Mouse (Mus musculus): ENCODE data around the gene Chaf1a.
A peak's percentile ranks its signal among the peaks of the same experiment; 100 is the strongest.

Gene Chaf1a

DNA sequence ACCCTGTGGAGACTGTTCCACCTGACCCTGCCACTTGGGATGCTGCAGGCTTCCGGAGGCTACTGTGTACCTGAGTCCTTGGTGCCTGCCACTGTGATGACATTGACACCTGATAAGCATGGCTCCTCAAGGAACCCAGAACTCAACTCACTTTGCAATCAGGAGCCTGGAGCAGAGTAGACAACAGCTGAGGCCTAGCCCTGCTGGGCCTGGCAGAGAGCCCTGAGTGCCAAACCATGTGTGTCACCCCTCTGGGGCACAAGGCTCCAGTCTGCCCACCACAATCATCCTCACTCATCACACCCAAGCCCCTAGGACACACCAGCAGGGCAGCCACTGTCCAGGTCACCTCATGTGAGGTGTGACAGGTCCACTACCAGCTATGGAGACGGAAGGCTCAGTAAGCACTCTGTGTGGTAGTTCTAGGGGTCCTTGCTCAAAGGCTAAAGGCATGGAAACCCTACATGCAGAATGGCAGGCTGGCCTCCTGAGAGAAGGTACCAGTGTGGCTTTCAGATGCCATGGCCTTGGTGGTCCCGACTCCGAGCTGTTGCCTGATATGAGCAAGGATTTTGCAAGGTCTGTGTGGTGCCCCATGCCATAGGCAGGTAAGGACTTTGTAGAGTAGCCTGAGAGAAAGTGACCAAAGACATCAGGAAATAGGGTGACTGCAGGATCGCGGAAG is 19.7 kb upstream of the Chaf1a start:
- DNase-seq (ENCODE audit: low read depth, low spot score): no peak

DNA sequence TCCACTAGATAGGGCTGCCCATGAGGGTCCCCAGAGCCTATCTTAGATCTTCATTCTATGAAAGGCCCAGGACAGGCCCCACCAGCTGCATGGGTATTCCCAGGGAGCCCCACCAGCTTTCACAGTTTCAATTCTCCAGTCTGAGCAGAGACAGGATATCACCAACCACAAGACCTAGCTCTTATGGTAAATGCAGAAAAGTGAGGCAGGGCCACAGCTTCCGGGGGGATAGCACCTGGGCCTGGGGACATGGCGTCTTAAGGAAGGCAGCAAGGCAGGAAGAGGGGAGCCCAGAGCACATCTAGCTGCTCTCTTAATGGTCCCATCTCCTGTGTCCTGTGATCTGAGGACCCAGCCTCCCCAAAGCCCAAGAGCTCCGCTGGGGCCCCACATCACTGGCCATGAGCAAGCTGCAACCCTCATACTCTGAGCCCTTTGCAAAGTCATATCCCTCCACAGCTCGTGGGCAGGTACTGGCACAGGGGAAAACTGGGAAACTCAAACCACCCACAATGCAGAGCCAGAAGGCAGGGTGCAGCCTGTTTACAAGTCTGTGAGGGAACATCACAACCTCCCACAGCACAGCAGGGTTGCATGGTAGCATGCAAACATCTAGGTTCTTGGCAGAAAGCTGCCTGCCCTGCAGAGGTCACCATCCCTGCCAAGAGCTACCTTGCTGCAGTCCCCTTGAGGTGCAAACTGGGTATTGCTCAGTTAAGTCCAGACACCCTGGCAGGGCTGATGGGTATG is 18.9 kb upstream of the Chaf1a start:
- no peak for DNase-seq (ENCODE audit: low read depth, low spot score)

DNA sequence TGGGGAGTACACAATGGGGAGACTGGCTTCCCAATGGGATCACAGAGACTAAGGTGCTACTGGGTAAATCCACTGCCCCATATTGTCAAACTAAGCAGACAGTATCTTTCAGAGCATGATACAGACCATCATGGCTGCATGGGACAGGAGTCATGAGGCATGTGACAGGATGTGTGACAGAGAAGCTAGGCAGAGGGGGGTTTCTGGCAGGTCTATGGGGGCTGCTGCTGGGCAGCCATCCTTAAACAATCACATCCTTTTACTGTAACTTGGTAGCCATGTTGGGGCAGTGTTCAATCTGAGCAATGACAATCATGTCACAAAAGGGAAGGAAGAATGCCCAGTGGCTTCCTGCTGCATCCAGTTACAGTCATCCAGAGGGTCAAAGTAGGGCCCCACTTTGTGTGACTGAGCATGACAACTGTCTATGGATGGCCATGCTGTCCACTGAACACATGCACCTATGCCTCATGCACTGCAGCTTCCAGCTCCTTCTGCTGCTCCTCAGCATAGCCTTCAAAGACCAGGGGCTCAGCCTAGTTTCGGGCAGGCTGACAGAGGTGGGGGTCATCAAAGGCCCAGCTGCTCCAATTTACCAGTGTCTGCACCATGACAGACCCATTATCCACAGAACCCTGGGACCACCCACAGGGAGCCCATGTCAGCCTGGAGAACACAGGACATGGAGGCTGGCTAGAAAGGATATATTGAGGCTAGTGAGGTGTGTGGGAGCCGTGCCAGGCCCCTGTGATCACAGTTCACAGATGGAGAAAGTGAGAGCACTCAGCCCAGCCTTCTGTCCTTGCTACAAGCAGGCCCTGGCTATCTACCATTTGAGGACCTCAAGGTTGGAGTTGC is 17.9 kb upstream of the Chaf1a start:
- DNase-seq (ENCODE audit: low read depth, low spot score): no peak

GRCm38 (mm10) chr17:56022989-56023290 is 17.3 kb upstream of the Chaf1a start:
- no peak for DNase-seq (ENCODE audit: low read depth, low spot score)

- no peak for DNase-seq (ENCODE audit: low read depth, low spot score)
Observed at GRCm38 (mm10) chr17:56023386-56023785, 16.9 kb upstream of the Chaf1a start.

DNA sequence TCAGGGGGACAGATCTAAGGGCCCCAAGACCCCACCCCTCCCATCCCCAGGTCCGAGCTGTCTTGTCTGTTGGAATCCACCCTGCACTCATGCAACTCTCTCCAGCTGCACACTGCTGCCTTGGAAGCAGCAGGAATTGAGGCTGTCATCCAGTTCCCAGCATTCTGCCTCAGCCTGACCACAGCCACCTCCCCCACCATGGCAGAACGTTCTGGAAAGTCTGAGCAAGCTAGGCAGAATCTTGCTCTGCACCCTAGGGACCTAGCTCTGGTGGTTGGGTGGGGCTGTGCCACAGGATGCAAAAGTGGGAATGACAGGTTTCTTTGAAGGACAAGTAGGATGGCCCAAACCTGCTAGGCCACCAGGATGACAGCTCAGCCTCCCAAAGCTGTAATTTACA is 15.8 kb upstream of the Chaf1a start:
- no peak for DNase-seq (ENCODE audit: low read depth, low spot score)

DNA sequence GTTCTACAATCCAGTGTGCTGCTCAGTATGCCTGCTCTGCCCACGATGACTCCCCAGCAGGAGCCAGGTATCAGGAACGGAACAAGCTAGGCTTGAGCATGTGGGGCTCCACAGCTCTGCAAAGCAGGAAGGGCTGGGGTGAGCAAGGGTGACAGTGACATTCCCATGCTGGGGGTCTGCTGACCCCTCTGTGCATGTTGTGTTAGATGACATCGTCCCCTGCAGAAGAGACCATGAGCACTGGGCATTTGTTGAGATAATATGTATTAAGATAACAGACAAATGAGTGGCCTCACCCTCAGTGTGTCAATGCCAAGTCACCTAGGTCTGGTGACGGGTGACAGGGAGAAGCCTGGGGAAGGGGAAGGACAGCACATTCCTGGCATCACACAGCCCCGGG is 15.3 kb upstream of the Chaf1a start:
- no peak for DNase-seq (ENCODE audit: low read depth, low spot score)

DNA sequence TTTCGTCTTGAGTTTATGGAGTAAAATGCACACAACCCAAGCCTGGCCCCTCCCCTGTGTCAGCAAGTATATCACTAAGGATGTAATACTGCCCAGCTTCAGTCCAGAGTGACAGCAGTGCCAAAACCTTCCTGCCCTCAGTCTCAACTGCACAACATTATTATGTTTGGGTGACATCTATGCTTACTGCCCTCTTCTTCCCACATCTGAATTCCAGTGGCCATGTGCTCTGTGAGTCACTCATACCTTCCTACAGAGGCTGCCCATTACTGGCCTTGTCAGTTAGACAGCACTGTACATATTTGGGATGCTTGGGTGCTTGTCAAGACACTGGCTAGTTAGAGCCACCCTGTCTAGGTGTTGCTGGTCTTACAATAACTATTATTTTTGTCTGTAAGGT is 13.9 kb upstream of the Chaf1a start:
- DNase-seq (ENCODE audit: low read depth, low spot score): no peak

GRCm38 (mm10) chr17:56026881-56027280 is 13.4 kb upstream of the Chaf1a start:
- no peak for DNase-seq (ENCODE audit: low read depth, low spot score)

GRCm38 (mm10) chr17:56027801-56028441 is 12.3 kb upstream of the Chaf1a start:
- DNase-seq (ENCODE audit: low read depth, low spot score): no peak

DNA sequence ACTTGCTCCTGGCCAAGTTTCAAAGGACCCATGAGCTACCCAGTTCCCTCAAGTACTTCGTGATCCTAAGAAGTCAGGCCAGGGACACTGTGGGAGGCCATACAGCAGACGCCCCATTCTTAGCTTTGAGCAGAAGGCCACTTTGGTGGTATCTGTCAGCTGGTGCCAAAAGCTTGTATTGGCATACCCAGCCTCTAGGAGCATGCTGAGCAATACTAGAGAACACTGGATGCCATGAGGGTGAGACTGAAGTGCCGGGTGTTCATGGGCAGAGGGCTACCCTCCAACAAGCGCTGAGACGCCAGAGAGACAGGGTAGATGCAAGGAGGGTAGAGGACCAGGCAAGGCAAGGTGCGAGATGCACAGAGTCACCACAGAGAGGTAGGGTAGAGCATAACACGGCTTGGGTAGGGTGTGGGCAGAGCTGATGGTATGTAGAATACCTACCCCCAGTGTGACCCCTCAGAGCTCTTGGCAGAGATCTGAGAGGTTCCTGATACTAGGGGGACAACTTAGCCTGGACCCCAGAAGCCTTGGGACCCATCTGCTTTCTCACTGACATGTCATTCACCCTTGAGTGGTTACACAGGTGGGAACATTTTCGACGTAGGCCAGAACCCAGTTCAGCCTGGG is 9.9 kb upstream of the Chaf1a start:
- DNase-seq (ENCODE audit: low read depth, low spot score): no peak

- no peak for DNase-seq (ENCODE audit: low read depth, low spot score)
Observed at GRCm38 (mm10) chr17:56030919-56031318, 9.3 kb upstream of the Chaf1a start.

- DNase-seq (ENCODE audit: low read depth, low spot score): no peak
Observed at GRCm38 (mm10) chr17:56031431-56031830, 8.8 kb upstream of the Chaf1a start.

DNA sequence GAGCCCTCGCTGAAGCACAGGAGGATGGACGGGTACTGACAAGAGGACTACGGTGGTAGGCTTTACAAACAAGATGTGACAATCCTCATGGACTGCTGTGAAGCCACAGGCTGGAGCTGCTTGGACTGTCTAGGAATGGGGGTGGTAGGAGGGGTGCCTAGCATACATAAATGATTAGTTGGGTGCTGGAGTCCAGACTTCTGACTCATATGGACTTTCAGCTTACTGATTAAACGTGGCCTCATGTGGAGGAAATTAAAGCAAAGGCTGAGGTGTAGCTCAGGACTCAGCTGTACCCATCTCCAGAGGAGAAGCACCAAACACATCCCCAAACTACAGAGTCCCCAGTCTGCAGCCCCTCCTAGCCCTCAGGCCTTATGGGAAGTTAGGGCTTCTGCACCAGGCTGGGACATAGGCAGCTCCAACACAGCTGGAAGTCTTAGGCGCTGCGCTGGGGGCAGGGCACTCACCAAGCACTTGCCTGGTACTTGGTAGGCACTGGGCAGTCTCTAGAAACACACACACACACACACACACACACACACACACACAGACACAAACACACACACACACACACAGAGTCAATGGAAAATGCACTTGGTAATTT is 8.0 kb upstream of the Chaf1a start:
- no peak for DNase-seq (ENCODE audit: low read depth, low spot score)

DNA sequence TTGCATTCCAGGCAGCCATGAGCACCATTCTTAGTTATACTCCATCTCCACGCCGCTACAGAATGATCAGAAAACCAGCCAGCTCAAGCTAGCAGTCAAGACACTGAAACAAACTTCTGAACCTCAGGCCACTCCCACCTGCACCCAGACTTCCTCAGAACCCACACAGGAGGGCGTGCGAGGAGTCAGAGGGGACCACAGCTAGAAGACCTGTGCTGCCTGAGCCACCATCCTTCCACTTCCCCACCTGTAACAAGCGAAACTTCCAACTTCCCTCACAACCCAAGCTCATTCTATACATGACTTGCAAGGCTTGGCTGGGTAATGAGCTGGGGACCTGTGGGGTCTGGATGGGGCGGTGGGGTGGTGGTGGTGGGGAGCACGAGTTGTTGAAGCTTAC is 7.4 kb upstream of the Chaf1a start:
- DNase-seq (ENCODE audit: low read depth, low spot score): no peak

DNA sequence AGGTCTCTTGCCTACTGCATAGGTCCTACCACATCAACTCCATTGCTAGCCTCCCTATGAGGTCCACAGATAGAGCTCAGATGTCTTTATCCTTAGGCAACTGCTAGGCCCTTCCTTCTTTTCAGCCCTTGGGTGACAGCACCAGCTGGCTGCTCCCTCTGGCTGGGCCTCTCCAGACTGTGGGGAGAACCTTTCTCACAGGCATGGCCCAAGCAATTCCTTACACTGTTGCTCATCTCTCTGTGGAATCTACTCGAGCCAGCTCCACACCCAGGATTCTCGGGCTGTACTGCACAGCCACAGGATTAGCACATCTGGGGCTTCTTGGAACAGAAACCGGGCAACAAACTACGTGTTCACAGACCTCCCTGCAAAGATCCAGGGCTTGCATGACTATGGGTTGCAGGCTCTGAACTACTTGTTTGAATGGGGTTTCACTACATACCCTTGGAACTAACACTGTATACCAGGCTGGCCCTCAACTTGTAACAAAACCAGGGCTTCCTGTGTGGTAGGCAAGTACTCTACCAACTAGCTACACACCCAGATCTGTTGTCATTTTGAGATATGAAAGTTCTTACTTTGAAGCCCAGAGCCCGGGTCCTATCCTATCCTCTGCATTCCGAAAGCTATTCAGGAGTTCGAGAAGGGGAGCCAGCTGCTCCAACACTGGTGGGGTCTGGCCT is 6.1 kb upstream of the Chaf1a start:
- DNase-seq (ENCODE audit: low read depth, low spot score): no peak

- DNase-seq (ENCODE audit: low read depth, low spot score): no peak
Observed at GRCm38 (mm10) chr17:56034726-56035100, 5.5 kb upstream of the Chaf1a start.

GRCm38 (mm10) chr17:56035216-56035615 is 5.0 kb upstream of the Chaf1a start:
- DNase-seq (ENCODE audit: low read depth, low spot score): no peak

DNA sequence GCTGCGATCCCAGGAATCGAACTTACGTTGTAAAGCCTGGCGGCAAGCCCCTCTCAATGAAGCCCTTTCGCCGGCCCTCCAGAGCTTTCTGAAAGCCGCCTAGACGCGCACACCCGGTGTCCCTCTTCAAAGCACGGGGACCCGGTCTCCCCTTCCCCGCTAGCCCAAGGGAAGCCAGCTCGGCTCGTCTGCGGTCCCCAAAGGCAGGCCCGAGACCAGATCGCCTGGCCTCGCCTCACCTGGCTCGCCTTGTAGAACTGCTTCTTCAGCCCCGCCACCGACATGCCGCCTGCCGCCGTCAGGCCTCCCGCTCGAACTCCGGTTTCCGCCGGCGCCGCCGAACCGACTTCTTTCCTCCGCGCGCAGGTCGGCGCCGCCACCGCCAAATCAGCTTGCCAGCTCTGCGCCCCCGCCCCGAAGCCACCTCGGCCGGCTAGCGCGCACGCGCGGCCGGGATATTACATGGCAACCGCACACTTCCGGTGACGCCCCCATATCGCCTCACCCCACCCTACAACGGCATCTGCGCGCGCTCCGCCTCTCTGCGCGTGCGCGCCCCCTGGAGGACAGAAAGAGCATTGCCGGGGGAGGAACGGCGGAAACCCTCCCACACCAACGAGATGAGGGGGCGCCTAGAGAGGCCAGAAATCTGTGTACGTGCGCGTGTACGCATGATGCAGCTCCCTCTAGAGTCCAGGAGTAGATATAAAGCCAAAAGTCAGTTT is 3.9 kb upstream of the Chaf1a start, which contains the start of gene Sh3gl1:
Sh3gl1 (minus strand) TSS at position 460 of the 725 bp plus-strand sequence.
- peak; percentile 99 for DNase-seq (ENCODE audit: low read depth, low spot score)

- no peak for DNase-seq (ENCODE audit: low read depth, low spot score)
Observed at GRCm38 (mm10) chr17:56036901-56037287, 3.3 kb upstream of the Chaf1a start.
